Mouse (Mus musculus) hematopoietic stem cell, adult 5-6 weeks (primary cell): ENCODE measurements at regions not wholly inside any gene's neighbourhood (a gene's known extent, or its start where the extent isn't known, plus 50 kb on each side); places are given as distances from the start of the nearest gene placed in this dataset.

Source experiments
- ATAC-seq, 2 experiments: fragments of 125-278 bp in 1 of 2; replicated peaks in 1 of 2; 2 replicates each; pipeline ENCODE4 v1.8.0; 2016 to 2017; ENCODE audit warnings: inconsistent platforms in 2 of 2, mild to moderate bottlenecking in 2 of 2, moderate number of reproducible peaks in 2 of 2, low read depth in 1 of 2, moderate TSS enrichment in 1 of 2; ENCODE audit not compliant: low FRiP score in 2 of 2, poor library complexity in 2 of 2, severe bottlenecking in 2 of 2, insufficient read depth in 1 of 2, low TSS enrichment in 1 of 2

- no peak for ATAC-seq
These were observed 93.3 kb upstream of the Runx3 start for GRCm38 (mm10) chr4:135027136-135027535.

- no peak for ATAC-seq
These were observed 90.7 kb upstream of the Runx3 start for GRCm38 (mm10) chr4:135029723-135030122.

DNA sequence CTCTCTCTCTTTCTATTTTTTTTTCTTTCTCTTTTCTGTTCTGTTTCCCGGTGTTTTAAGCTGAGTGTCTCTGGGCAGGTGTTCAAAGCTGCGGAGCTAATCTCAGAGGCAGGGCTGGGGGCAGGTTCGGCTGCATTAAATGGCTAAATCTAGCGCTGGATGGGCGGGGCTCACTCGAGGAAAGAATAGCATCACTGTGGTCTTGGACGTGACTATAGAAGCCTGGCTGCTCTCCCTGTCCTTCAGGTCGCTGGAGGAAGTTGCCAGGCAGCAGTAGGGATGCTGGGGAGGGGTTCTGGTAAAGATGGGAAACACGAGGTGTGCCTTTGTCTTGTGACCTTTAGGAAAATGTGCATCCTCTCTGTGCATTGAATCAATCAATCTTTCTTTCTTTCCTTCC lies 88.0 kb upstream of the Runx3 start:
- no peak for ATAC-seq

GRCm38 (mm10) chr4:135033302-135033701 lies 87.2 kb upstream of the Runx3 start:
- ATAC-seq = no peak

- ATAC-seq = peak in 1 of 2 experiments; percentile 41; a peak in 1 of 4 replicates
These were observed 86.0 kb upstream of the Runx3 start for GRCm38 (mm10) chr4:135034406-135034805.

- no peak for ATAC-seq
These were observed 83.7 kb upstream of the Runx3 start for GRCm38 (mm10) chr4:135036764-135037163.

- peak; percentile 50 to 78; a peak in 2 of 4 replicates for ATAC-seq
These were observed 81.2 kb upstream of the Runx3 start for GRCm38 (mm10) chr4:135039234-135039633.

GRCm38 (mm10) chr4:135041921-135042320 lies 78.5 kb upstream of the Runx3 start:
- no peak for ATAC-seq

- no peak for ATAC-seq
These were observed 78.0 kb upstream of the Runx3 start for GRCm38 (mm10) chr4:135042501-135042900.

GRCm38 (mm10) chr4:135045054-135045453 lies 75.4 kb upstream of the Runx3 start:
- ATAC-seq = no peak

DNA sequence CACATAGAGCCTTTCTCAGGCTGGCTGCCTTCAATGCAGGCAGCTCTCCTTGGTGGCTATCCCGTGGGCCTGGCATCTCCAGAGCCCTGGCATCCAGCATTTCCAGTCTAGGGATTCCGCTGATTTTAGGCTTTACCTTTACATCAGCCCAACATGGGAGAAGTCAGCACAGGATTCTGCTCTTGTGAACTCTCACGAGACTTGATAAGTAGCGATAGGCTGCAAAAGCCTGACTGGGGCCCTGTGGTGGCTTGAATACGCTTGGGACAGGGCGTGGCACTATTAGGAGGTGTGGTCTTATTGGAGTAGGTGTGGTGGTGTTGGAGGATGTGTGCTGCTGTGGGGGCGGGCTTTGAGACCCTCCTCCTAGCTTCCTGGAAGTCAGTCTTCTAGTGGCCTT lies 73.8 kb upstream of the Runx3 start:
- ATAC-seq = no peak

DNA sequence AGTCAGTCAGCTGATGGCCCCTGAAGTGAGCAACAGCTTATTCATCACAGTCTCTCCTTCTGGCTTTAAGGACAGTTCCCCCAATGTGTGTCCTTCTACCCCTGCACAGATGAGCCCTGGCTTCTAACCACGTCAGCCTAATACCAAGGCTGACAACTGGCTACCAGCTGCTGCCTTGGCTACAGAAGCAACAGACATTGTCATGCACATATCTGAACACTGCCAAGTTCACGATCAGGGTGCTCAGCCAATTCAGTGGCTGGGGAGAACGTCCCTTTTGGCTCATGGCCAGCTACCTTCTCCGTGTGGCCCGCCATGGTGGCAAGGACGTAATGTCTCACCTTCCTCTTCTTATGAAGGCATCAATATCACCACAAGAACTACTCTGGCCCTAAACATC lies 73.2 kb upstream of the Runx3 start:
- 0 out of 4 replicates have a peak, but pooled peaks have one; percentile 7 to 8 for ATAC-seq

GRCm38 (mm10) chr4:135047771-135048170 lies 72.7 kb upstream of the Runx3 start:
- no peak for ATAC-seq

- no peak for ATAC-seq
These were observed 70.5 kb upstream of the Runx3 start for GRCm38 (mm10) chr4:135049924-135050323.

DNA sequence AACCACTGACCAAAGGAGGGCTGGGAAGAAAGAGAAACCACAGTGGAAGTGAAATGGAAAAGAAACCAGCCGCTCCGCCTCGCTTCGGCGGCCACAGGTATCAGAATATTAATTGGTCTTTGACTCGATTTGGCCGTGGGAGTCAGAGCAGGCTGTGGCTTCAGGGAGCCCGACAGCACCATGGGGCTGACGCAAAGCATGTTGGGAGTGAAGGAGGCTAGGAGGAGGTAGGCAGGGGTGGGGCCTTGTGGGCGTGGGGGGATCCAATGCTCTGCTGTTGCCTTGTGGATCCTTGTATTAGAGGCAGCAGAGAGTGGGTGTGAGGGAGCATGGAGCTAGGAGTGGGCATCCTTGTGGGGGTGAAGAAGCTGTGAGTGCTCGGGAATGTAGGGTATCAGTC lies 69.0 kb upstream of the Runx3 start:
- no peak for ATAC-seq

DNA sequence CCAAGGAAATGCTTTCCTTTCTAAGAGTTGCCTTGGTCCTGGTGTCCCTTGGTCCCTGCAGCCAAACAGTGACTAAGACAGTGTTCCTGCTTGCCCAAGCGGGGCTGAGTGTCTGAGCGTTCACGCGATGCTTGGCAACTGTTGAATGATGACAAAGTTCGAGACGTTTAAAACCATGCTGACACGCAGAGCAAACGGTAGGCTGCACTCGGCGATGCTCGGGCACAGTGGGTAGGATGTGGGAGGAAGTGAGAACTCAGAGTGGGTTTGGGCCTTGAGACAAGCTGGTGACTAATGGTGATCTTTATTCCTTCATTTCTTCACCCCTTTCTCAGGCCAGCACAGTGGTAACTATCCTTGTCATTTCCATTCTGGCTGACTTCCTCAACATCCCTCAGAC lies 66.9 kb upstream of the Runx3 start:
- ATAC-seq = peak; percentile 13 to 25; a peak in 1 of 4 replicates

DNA sequence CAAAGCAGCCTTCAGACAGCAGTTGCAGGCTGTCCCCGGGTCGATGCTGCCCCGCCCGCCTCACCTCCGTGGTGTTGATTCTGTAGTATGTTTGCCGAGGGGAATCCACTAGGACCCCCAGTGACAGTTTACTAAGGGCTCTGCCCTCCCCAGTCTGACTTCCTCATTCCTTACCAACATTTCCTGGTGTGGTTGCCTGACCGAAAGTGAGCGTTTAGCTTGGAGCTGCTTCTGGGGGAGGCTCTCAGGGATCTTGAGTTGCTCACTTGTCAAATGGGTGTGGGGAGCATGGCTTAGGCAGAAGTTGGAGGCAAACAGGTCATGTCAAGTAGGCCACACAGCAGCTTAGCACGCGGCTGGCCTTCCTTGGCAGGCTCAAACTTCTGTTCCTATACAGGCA lies 66.1 kb upstream of the Runx3 start:
- peak; percentile 75 to 78 for ATAC-seq

DNA sequence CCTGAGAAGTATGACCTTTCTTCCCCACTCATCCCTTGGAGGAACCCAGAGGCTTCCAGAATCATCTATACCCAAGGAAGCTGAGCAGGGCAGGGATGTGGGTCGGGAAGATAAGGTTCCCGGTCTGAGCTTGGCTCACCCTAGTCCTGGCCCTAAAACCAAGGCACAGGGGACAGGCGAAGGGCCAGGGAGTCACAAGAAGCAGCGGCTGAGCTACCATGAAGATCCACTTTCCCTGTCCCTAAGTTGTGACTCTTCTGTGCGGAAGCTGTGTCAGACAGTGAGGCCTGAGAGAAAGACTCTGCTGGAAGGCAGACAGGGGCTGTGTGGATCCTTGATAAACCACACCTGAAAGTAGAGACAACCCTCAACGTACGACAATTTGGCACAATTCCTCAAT lies 64.1 kb upstream of the Runx3 start:
- ATAC-seq = no peak

GRCm38 (mm10) chr4:135057286-135057685 lies 63.2 kb upstream of the Runx3 start:
- no peak for ATAC-seq

- ATAC-seq = peak; percentile 37 to 50; a peak in 3 of 4 replicates
These were observed 61.6 kb upstream of the Runx3 start for GRCm38 (mm10) chr4:135058895-135059294.
